Mouse (Mus musculus) heart, postnatal 0 days (tissue): ENCODE data around the gene Fam20b. TPM values are rescaled to one million over a fixed set of nuclear protein-coding genes. Genes with fewer than 3 reads are reported as not detected.

Experiments used
- ATAC-seq: fragments of 200-750 bp; cut with Nextera tagmentation; 2 replicates; pipeline ENCODE4 v1.8.0; 2017; ENCODE audit warnings: low read depth, moderate number of reproducible peaks, moderate library complexity; ENCODE audit not compliant: insufficient read depth
- DNase-seq: peaks from one replicate; pipeline ENCODE4 v3.0.0-alpha.2; 2016; ENCODE audit warnings: low spot score
- H3K27ac ChIP-seq: fragments of 300-500 bp; sonication (generic); 2 replicates; pipeline ENCODE4 v1.5.1; 2014; ENCODE audit warnings: low read depth, mild to moderate bottlenecking
- H3K27me3 ChIP-seq: fragments of 300-500 bp; sonication (generic); 2 replicates; pipeline ENCODE4 v1.6.1; 2014; ENCODE audit warnings: low read length, mixed read lengths; ENCODE audit not compliant: control insufficient read depth, insufficient read depth
- H3K36me3 ChIP-seq: fragments of 300-500 bp; sonication (generic); replicated peaks from 2 replicates; pipeline ENCODE4 v1.6.1; 2014; ENCODE audit warnings: low read length, mixed read lengths; ENCODE audit not compliant: control insufficient read depth, insufficient read depth
- H3K4me1 ChIP-seq: fragments of 300-500 bp; sonication (generic); 2 replicates; pipeline ENCODE4 v1.6.1; 2014; ENCODE audit warnings: antibody characterized with exemption; ENCODE audit not compliant: control insufficient read depth, insufficient read depth
- H3K4me2 ChIP-seq: fragments of 300-500 bp; sonication (generic); 2 replicates; pipeline ENCODE4 v1.6.1; 2014; ENCODE audit warnings: low read depth, mild to moderate bottlenecking, low read length, moderate library complexity
- H3K4me3 ChIP-seq: fragments of 300-500 bp; sonication (generic); 2 replicates; pipeline ENCODE4 v1.5.1; 2014; ENCODE audit warnings: low read depth, low read length
- H3K9ac ChIP-seq: fragments of 300-500 bp; sonication (generic); replicated peaks from 2 replicates; pipeline ENCODE4 v1.6.1; 2014; ENCODE audit warnings: low read depth, low read length, mixed read lengths
- H3K9me3 ChIP-seq: fragments of 300-500 bp; sonication (generic); replicated peaks from 2 replicates; pipeline ENCODE4 v1.6.1; 2016; ENCODE audit warnings: low read length; ENCODE audit not compliant: control insufficient read depth
- CTCF ChIP-seq: IDR thresholded peaks from 2 replicates; pipeline ENCODE4 v1.5.1; 2016; ENCODE audit warnings: antibody characterized with exemption, control low read depth, low read depth
- EP300 ChIP-seq: IDR thresholded peaks from 2 replicates; pipeline ENCODE4 v1.6.1; 2016; ENCODE audit warnings: antibody characterized with exemption, low read depth
- WGBS: fragments of 180-500 bp; shearing (Covaris S2); extraction: QIAGEN DNeasy Blood & Tissue Kit; methylation state at CpG from one replicate; pipeline ENCODE4 v1.1.7; 2014; 5-methylcytosine and 5-hydroxymethylcytosine counted together
- polyA plus RNA-seq: library from polyadenylated mRNA; unstranded; fragments of >200 nt; fragmentation: Nextera tagmentation; extraction: Ambion mirVana; gene quantifications from 2 replicates; pipeline ENCODE4 v1.2.1, GENCODE M21; 2015
- total RNA-seq: library from RNA; depleted of rRNA; stranded (reverse); fragments of >200 nt; gene quantifications from 2 replicates; pipeline ENCODE4 v1.2.3, GENCODE M21; 2014; ENCODE audit warnings: low replicate concordance

Fam20b gene
- total and polyA plus RNA-seq, 2 experiments from 2014 or later = 20.9 to 46.7 TPM

DNA sequence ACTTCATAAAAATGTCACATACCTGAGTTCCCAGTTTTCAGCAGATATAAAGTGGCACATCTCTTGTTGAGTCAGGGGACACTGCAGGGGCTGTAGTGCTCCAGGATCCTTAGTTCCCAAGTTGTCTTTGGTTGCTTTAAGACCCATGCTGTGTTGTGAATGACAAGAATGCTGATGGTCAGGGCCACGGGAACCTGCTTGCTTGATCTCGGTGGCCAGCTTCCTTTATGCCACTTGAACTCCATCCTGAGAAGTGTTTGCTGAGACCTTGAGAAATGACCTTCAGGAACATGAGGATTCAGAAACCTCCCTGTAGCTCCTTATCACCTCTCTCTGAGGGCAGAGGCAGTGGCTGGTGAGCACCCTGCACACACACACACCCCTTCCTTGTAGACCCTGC is 70.2 kb downstream of the Fam20b start:
- ATAC-seq = no peak
- Histone ChIP-seq H3K27ac (no peak overlapping the region), H3K4me2 (no peak overlapping the region), H3K4me1 (peaks cover 2% of the 10 kb centered on the region; the same call in 1 of the 2 replicates), H3K9me3 (no peaks in the 10 kb centered on the region), H3K27me3 (no peaks in the 10 kb centered on the region), H3K36me3 (peaks cover 21% of the 10 kb centered on the region), H3K9ac (no peak overlapping the region), H3K4me3 (no peak overlapping the region)
- no peak for DNase-seq
- WGBS = 11% methylated on average over 2 of the region's 2 CpGs
- TF ChIP-seq CTCF = no peak
- TF ChIP-seq EP300 = no peak

DNA sequence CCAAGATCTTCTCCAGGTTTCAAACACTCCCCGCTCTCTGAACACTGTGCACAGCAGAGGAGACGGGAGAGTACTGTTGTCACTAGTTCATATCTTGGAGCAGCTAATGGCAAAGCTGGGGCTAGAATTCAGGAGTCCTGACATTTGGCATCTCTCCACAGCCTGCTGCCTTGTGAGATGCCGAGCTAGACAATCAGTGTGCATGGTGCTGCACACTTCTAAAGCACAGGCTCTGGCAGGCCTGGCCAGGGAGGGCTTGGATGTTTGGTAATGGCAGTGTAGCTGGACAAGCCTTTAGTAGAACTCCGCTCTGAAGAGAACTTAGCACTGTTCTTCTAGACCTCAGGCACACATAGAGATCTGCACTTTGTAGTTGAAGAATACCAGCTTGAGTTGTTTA is 72.9 kb downstream of the Fam20b start:
- no peaks in the 10 kb centered on the region for H3K9me3 ChIP-seq
- H3K9ac ChIP-seq = no peak overlapping the region
- no peak overlapping the region for H3K4me2 ChIP-seq
- ATAC-seq (no peak), DNase-seq (no peak)
- WGBS = 65% methylated on average over 4 of the region's 4 CpGs
- H3K4me3 ChIP-seq = no peak overlapping the region
- H3K27ac ChIP-seq = no peak overlapping the region
- H3K4me1 ChIP-seq = peaks cover 2% of the 10 kb centered on the region; the same call in 1 of the 2 replicates
- H3K36me3 ChIP-seq = peaks cover 35% of the 10 kb centered on the region
- no peaks in the 10 kb centered on the region for H3K27me3 ChIP-seq
- TF ChIP-seq EP300 (no peak), CTCF (no peak)

DNA sequence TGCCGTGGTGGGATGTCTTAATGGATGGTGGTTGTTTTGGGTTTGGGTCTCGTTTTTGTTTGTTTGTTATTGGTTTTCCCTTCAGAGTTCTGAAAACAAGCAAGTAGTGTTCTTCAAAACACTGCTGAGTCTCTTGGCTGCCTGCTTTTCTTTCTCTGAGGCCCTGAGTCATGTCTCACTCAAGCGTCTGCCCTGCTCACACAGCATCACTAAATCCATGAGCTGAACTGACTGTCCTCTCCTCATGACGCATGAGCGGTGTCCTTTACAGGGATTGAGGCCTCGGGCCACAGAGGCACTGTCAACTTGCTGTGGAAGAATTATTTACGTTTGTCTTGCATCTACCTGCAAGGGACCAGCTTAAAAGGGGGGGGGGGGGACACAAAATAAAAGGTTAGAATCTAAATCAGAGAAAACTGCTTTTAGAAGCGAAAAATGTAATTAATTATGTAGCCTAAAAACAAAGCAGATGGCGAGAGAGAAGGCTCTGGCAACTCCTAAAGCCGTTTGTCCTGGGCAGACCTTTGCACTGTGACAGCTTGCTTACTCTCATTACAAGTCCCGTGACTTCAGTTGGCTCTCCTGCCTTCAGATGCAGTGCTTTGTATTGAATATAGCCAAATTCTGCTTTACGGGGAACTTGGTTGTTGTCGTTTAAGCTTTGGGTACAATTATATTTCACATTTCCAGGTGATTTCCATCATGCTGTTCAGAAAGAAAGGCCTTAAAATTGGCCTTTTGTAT is 73.9 kb downstream of the Fam20b start:
- Histone ChIP-seq H3K4me2 (no peak overlapping the region), H3K4me1 (peaks cover 2% of the 10 kb centered on the region; the same call in 1 of the 2 replicates), H3K4me3 (no peak overlapping the region), H3K9ac (no peak overlapping the region), H3K36me3 (peaks cover 39% of the 10 kb centered on the region), H3K9me3 (no peaks in the 10 kb centered on the region), H3K27ac (no peak overlapping the region), H3K27me3 (no peaks in the 10 kb centered on the region)
- DNase-seq (no peak), ATAC-seq (no peak)
- WGBS = 85% methylated on average over 13 of the region's 13 CpGs
- no peak for TF ChIP-seq EP300

DNA sequence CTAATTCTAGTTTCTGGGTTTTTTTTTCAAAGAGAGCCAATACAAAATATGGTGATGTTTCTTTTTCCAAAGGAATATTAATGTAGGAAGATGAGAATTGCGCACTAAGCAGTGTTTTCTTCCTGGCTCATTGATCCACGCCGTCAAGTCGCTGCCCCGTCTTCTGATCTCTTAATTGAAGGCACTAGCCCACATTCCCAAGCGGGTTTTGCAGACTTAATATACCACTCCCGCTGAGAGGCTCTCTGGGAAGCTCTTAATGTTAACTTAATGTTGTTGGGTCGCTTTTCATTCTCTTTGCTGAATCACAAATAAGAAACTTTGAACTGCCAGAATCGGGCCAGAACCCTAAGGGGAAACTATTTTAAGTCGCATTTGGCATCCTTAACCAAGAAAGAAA is 74.8 kb downstream of the Fam20b start:
- Histone ChIP-seq H3K27me3 (no peaks in the 10 kb centered on the region), H3K9ac (no peak overlapping the region), H3K36me3 (peaks cover 48% of the 10 kb centered on the region), H3K4me3 (no peak overlapping the region), H3K9me3 (no peaks in the 10 kb centered on the region), H3K4me2 (no peak overlapping the region), H3K4me1 (peaks cover 2% of the 10 kb centered on the region; the same call in 1 of the 2 replicates), H3K27ac (no peak overlapping the region)
- DNase-seq = no peak
- WGBS = 89% methylated on average over 10 of the region's 10 CpGs
- TF ChIP-seq CTCF (no peak), EP300 (no peak)
- ATAC-seq = no peak

DNA sequence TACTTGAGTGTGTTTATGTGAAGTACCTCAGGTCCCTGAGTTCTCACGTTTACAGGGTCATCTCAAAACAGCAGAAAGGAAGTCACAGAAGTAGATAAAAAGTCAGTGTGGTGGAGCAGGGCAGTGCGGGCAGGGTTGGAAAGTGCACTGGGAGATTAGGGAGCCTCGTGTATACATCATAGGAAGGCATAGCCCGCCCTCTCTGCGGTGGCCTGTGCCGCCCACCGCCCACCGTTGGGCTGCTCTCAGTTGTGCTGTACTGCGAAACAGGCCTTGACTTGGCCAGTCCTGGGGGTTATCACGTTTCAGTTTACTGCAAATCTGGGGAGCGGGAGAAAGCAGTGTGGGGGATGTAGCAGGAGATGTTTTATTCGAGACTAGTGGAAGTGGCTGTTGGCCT is 76.1 kb downstream of the Fam20b start:
- Histone ChIP-seq H3K36me3 (peaks cover 55% of the 10 kb centered on the region), H3K9me3 (no peaks in the 10 kb centered on the region), H3K4me2 (no peak overlapping the region), H3K9ac (no peak overlapping the region), H3K4me1 (peaks cover 2% of the 10 kb centered on the region; the same call in 1 of the 2 replicates), H3K4me3 (no peak overlapping the region), H3K27ac (no peak overlapping the region), H3K27me3 (no peaks in the 10 kb centered on the region)
- DNase-seq (no peak), ATAC-seq (no peak)
- 66% methylated on average over 12 of the region's 12 CpGs for WGBS
- TF ChIP-seq EP300 (no peak), CTCF (no peak)

DNA sequence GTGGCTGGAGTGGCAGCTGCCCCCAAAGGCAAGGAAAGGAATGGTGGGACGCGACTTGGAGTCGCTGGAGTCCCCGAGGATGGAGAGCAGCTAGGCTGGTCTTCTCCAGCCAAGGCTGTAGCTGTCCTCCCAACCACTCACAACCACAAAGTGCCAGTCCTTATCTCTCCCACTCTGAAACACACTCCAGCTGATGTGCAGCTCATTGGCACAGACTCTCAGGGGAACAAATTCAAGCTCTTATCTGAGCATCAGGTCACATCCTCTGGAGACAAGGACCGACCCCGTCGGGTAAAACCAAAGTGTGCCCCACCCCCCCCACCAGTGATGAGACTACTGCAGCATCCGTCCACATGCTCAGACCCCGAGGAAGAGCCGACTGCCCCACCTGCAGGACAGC is 77.1 kb downstream of the Fam20b start:
- Histone ChIP-seq H3K27ac (no peak overlapping the region), H3K4me3 (no peak overlapping the region), H3K27me3 (no peaks in the 10 kb centered on the region), H3K4me1 (peaks cover 2% of the 10 kb centered on the region; the same call in 1 of the 2 replicates), H3K9ac (no peak overlapping the region), H3K36me3 (peaks cover 60% of the 10 kb centered on the region), H3K4me2 (no peak overlapping the region), H3K9me3 (no peaks in the 10 kb centered on the region)
- TF ChIP-seq CTCF (no peak), EP300 (no peak)
- no peak for ATAC-seq
- 65% methylated on average over 10 of the region's 10 CpGs for WGBS
- no peak for DNase-seq
